Mouse (Mus musculus): ENCODE measurements around the gene Cd2bp2. TPM values are rescaled to one million over a fixed set of nuclear protein-coding genes. Genes with fewer than 3 reads are reported as not detected.
A peak's percentile ranks its signal among the peaks of the same experiment; 100 is the strongest.

Cd2bp2 gene
- polyA plus RNA-seq, 1 experiment from 2014 or later: 82.1 TPM

DNA sequence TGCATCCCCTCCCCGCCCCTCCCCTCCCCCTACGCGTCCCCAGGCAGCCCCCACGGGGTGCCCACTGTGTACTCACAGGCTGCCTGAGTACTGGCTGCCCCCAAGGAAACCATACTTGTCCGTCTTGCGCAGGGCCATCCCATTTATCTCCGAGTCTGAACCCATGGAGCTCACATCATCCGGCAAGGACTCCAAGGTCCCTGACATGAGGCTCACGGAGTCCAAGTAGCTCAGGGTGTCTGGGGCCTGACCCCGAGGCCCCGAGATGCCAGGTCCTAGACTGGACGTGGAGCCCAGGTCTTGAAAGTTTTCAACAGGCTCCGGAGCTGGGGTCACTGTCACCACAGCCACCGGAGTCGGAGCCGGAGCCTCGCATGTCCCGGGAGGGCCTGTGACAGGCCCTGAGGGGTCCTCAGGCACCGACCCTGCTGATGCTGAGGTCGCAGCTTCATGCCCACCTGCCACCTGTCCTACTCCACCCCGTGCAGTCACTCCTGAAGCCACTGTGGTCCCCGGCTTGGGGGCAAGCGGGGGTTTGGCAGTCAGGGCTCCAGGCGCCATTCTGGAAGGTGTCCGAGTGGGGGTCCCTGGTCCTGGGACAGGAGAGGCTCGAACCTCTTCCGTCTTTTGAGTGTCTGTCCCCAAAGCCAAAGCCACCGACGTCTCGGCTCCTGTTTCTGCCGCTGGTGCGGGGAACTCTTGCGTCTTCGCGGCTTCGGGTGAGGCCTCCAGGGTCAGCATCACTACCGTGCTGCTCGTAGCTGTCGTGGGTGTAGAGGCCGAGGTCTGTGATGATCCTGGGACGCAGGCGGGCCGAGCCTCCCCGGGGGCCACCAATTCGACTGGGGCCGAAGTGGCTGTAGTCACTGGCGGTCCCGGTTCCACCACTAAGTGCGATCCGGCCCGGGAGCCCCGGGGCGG is 11.8 kb upstream of the Cd2bp2 start:
- peak overlapping the region; percentile 90 for H3K27ac ChIP-seq
- ATAC-seq (replicated peaks): 0 out of 2 replicates have a peak, but pooled peaks have one; percentile 5
- under 1% methylated on average over 53 of the region's 53 CpGs for WGBS

GRCm38 (mm10) chr7:127206606-127207005 is 10.8 kb upstream of the Cd2bp2 start:
- WGBS: 65% methylated on average over 2 of the region's 2 CpGs
- H3K36me3 ChIP-seq (replicated peaks): peaks cover 13% of the 10 kb centered on the region; the same call in 1 of the 2 replicates
- H3K4me1 ChIP-seq: peaks cover 42% of the 10 kb centered on the region
- H3K4me3 ChIP-seq: peak overlapping the region; percentile 98
- no peak for ATAC-seq (replicated peaks)
- H3K9ac ChIP-seq: peak overlapping the region; percentile 97
- peak overlapping the region; percentile 99 for H3K4me2 ChIP-seq
- H3K27ac ChIP-seq: no peak overlapping the region
- H3K9me3 ChIP-seq: no peaks in the 10 kb centered on the region
- H3K27me3 ChIP-seq (replicated peaks): no peaks in the 10 kb centered on the region

More for the DNA sequence above, 11.8 kb upstream of the Cd2bp2 start:
- no peaks in the 10 kb centered on the region for H3K9me3 ChIP-seq
- peaks cover 42% of the 10 kb centered on the region for H3K4me1 ChIP-seq
- peak overlapping the region; percentile 97 for H3K9ac ChIP-seq
- peak overlapping the region; percentile 99 for H3K4me2 ChIP-seq
- H3K27me3 ChIP-seq (replicated peaks): no peaks in the 10 kb centered on the region
- H3K4me3 ChIP-seq: peak overlapping the region; percentile 98
- H3K36me3 ChIP-seq (replicated peaks): peaks cover 11% of the 10 kb centered on the region; the same call in 1 of the 2 replicates

- 59% methylated on average over 11 of the region's 11 CpGs for WGBS
- no peak for ATAC-seq (replicated peaks)
- Histone ChIP-seq H3K9ac (peak overlapping the region; percentile 49), H3K27me3 (replicated peaks) (no peaks in the 10 kb centered on the region), H3K4me2 (peak overlapping the region; percentile 78), H3K27ac (peak overlapping the region; percentile 79), H3K9me3 (no peaks in the 10 kb centered on the region), H3K36me3 (replicated peaks) (peaks cover 62% of the 10 kb centered on the region), H3K4me1 (peaks cover 25% of the 10 kb centered on the region), H3K4me3 (peak overlapping the region; percentile 82)
Observed at GRCm38 (mm10) chr7:127196484-127196883, 634 bp upstream of the Cd2bp2 start.

DNA sequence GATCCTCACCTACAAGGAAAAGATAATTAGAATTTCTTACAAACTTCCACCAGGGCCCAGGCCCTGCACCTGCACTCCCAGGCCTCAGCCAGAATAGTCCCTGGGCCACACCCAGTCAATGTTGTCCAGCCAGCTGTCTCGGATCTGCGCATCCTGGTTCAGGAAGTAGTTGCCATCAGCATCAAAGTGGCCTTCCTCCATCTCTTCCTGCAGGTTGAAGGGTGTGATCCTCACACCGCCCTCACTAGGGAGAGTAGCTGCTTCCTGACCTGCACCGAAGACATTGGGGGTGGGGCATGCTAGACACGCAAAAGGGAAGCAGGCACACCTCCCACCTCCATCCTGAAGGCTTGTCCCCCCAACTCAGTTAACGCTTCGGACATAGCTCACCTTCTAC is 1.2 kb downstream of the Cd2bp2 start:
- Histone ChIP-seq H3K27ac (no peak overlapping the region), H3K27me3 (replicated peaks) (no peaks in the 10 kb centered on the region), H3K4me3 (peak overlapping the region; percentile 82), H3K4me2 (peak overlapping the region; percentile 78), H3K9ac (peak overlapping the region; percentile 69), H3K4me1 (peaks cover 25% of the 10 kb centered on the region), H3K36me3 (replicated peaks) (peaks cover 51% of the 10 kb centered on the region), H3K9me3 (no peaks in the 10 kb centered on the region)
- WGBS: 87% methylated on average over 7 of the region's 7 CpGs
- no peak for ATAC-seq (replicated peaks)

GRCm38 (mm10) chr7:127194011-127194632 is 1.7 kb downstream of the Cd2bp2 start:
- ATAC-seq (replicated peaks): no peak
- H3K27ac ChIP-seq: no peak overlapping the region
- peak overlapping the region; percentile 78; the same call in 1 of the 2 replicates for H3K4me2 ChIP-seq
- H3K9ac ChIP-seq: no peak overlapping the region
- H3K27me3 ChIP-seq (replicated peaks): no peaks in the 10 kb centered on the region
- 93% methylated on average over 17 of the region's 17 CpGs for WGBS
- H3K36me3 ChIP-seq (replicated peaks): peaks cover 47% of the 10 kb centered on the region
- peaks cover 25% of the 10 kb centered on the region for H3K4me1 ChIP-seq
- H3K4me3 ChIP-seq: no peak overlapping the region
- no peaks in the 10 kb centered on the region for H3K9me3 ChIP-seq

GRCm38 (mm10) chr7:127192989-127193388 is 2.9 kb downstream of the Cd2bp2 start:
- Histone ChIP-seq H3K27ac (no peak overlapping the region), H3K4me2 (no peak overlapping the region), H3K9ac (no peak overlapping the region), H3K27me3 (replicated peaks) (no peaks in the 10 kb centered on the region), H3K4me3 (no peak overlapping the region), H3K9me3 (no peaks in the 10 kb centered on the region), H3K4me1 (peaks cover 25% of the 10 kb centered on the region), H3K36me3 (replicated peaks) (peaks cover 36% of the 10 kb centered on the region)
- WGBS: 95% methylated on average over 5 of the region's 5 CpGs
- no peak for ATAC-seq (replicated peaks)

GRCm38 (mm10) chr7:127190672-127191071 is 5.2 kb downstream of the Cd2bp2 start:
- H3K9ac ChIP-seq: no peak overlapping the region
- no peak overlapping the region for H3K27ac ChIP-seq
- peaks cover 15% of the 10 kb centered on the region for H3K4me1 ChIP-seq
- H3K4me3 ChIP-seq: no peak overlapping the region
- no peak for ATAC-seq (replicated peaks)
- no peaks in the 10 kb centered on the region for H3K9me3 ChIP-seq
- 86% methylated on average over 6 of the region's 6 CpGs for WGBS
- no peaks in the 10 kb centered on the region for H3K27me3 ChIP-seq (replicated peaks)
- H3K4me2 ChIP-seq: no peak overlapping the region
- peaks cover 27% of the 10 kb centered on the region for H3K36me3 ChIP-seq (replicated peaks)

DNA sequence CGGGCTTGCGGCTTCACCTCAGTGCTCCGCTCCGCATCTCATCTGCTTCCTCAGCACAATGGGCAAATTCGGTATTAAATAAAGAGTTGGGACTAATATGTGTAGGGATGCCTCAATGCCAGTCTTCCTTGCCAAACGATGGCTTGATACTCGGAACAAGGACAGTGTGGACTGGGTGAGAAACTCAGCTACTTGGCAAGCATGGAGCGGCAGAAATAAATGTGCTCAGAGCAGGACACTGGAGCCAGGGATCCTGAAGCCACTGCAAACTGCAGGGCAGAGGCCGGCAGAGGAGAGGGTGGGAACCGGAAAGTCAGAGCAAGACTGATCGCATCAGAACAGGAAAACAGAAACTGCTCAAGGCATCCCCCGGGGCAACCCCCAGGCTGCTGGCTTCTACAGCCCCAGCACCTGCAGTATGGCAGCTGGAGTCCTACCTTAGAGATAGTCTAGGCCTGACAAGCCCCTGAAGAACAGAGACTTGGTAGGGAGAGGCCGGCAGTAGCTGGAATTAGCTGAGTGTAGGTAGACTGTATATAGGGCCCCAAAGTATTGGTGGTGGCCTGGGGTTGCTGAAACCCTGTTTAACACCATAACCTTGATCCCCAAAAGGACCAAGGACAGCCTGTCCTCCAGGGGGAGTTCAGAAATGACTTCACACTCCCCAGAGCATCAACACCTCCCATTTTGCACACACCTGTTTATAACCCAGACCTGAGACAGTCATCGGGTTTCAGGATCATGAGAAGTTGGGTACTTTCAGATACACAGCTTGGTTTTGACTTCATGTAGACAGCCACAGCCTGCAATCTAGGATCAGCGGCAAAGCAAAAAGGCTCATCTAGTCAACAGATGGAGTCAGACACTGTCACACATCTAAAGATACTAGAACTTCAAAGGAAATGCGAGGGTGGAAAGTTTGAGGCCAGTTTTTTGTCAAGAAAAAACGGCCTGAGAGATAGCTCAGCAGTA is 7.3 kb downstream of the Cd2bp2 start:
- WGBS: 86% methylated on average over 17 of the region's 17 CpGs
- Histone ChIP-seq H3K4me1 (no peaks in the 10 kb centered on the region), H3K36me3 (replicated peaks) (peaks cover 19% of the 10 kb centered on the region), H3K9ac (no peak overlapping the region), H3K4me3 (no peak overlapping the region), H3K4me2 (no peak overlapping the region), H3K27me3 (replicated peaks) (no peaks in the 10 kb centered on the region), H3K27ac (no peak overlapping the region), H3K9me3 (no peaks in the 10 kb centered on the region)
- ATAC-seq (replicated peaks): no peak

GRCm38 (mm10) chr7:127187351-127187750 is 8.5 kb downstream of the Cd2bp2 start:
- ATAC-seq (replicated peaks): no peak
- H3K4me3 ChIP-seq: no peak overlapping the region
- no peaks in the 10 kb centered on the region for H3K9me3 ChIP-seq
- peaks cover 8% of the 10 kb centered on the region for H3K36me3 ChIP-seq (replicated peaks)
- 70% methylated on average over 10 of the region's 10 CpGs for WGBS
- H3K27me3 ChIP-seq (replicated peaks): no peaks in the 10 kb centered on the region
- H3K9ac ChIP-seq: no peak overlapping the region
- H3K4me2 ChIP-seq: no peak overlapping the region
- no peak overlapping the region for H3K27ac ChIP-seq
- H3K4me1 ChIP-seq: no peaks in the 10 kb centered on the region

DNA sequence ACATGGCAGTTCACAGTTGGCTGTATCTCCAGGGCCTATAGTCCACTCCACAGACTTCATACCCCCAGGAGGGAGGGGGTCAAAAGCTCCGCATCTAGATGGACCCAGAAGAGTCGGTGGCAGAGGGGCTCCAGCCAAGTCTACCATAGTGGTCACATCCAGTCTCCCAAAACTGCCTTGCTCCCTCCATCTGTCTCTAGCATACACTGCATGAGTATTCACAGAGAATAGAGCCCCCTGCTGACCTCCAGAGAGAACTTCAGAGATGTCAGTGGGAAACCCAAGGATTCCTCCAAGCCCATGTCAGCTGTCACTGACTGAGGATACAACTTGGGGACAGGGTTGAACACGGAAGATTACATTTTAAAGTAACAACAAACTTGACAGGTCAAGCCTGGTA is 10.2 kb downstream of the Cd2bp2 start:
- H3K27me3 ChIP-seq (replicated peaks): no peaks in the 10 kb centered on the region
- no peaks in the 10 kb centered on the region for H3K36me3 ChIP-seq (replicated peaks)
- no peak overlapping the region for H3K27ac ChIP-seq
- no peak for ATAC-seq (replicated peaks)
- H3K9me3 ChIP-seq: no peaks in the 10 kb centered on the region
- no peak overlapping the region for H3K4me3 ChIP-seq
- H3K4me1 ChIP-seq: no peaks in the 10 kb centered on the region
- H3K9ac ChIP-seq: no peak overlapping the region
- H3K4me2 ChIP-seq: no peak overlapping the region
- 67% methylated on average over 3 of the region's 3 CpGs for WGBS

DNA sequence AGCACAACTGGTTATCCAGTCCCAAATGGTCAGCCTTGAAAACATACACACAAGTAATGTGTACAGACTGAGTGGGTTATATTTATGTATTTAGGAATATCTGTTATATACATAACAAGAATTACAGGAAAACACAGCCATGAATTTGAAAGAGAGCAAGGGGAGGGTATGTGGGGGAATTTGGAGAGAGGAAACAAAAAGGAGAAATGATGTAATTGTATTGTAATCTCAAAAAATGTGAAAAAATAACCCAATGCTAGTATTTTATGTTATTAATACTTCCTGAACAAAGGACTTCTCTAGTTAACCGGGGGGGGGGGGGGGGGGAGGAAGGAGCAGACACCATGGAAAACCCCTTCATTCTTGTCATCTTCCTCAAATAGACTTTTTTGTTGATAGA is 11.1 kb downstream of the Cd2bp2 start:
- H3K4me1 ChIP-seq: no peaks in the 10 kb centered on the region
- no peak overlapping the region for H3K9ac ChIP-seq
- H3K27me3 ChIP-seq (replicated peaks): no peaks in the 10 kb centered on the region
- H3K27ac ChIP-seq: no peak overlapping the region
- H3K9me3 ChIP-seq: no peaks in the 10 kb centered on the region
- H3K4me3 ChIP-seq: no peak overlapping the region
- no peaks in the 10 kb centered on the region for H3K36me3 ChIP-seq (replicated peaks)
- ATAC-seq (replicated peaks): no peak
- WGBS: 0% methylated on average over 1 of the region's 1 CpGs
- H3K4me2 ChIP-seq: no peak overlapping the region

GRCm38 (mm10) chr7:127183828-127184227 is 12.0 kb downstream of the Cd2bp2 start:
- H3K36me3 ChIP-seq (replicated peaks): no peaks in the 10 kb centered on the region
- no peak overlapping the region for H3K4me3 ChIP-seq
- H3K27me3 ChIP-seq (replicated peaks): no peaks in the 10 kb centered on the region
- no peak for ATAC-seq (replicated peaks)
- H3K4me1 ChIP-seq: no peaks in the 10 kb centered on the region
- H3K9ac ChIP-seq: no peak overlapping the region
- no peak overlapping the region for H3K27ac ChIP-seq
- 77% methylated on average over 6 of the region's 6 CpGs for WGBS
- no peaks in the 10 kb centered on the region for H3K9me3 ChIP-seq
- no peak overlapping the region for H3K4me2 ChIP-seq

Data from midbrain, embryonic 15.5 days (tissue).